In the genomic region with DNA sequence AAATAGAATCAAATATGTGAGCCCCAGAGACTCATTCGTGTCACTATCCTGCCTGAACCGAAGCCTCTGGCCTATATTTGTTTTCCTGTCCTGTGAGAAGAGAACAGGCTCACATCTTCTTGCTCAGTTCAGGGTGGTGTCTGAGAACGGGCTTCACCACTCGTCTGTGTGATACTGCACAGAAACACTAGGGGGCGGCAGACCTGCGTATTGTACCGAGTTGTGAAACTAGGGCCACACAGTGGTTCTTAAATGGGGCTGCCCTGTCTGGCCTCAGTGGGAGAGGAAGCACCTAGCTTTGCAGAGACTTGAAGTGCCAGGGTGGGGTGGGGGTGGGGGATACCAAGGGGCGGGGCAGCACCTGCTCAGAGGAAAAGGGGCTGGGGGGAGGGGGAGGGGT, we compare ENCODE assay signal across 8 mouse cellular contexts. TPM values are rescaled to one million over a fixed set of nuclear protein-coding genes. Genes with fewer than 3 reads are reported as not detected.
A peak's percentile ranks its signal among the peaks of the same experiment; 100 is the strongest.
DNase-seq lines count a peak whose midpoint lies in the region; ATAC-seq lines count a peak whose summit lies in the region.

No protein-coding gene starts in this region.

- ATAC-seq in megakaryocyte, adult 5-6 weeks (ENCODE audit: poor library complexity, severe bottlenecking), result peak; percentile 96

- DNase-seq in ZHBTc4 (ENCODE audit: low read depth, low spot score), result peak; percentile 87
- DNase-seq in cerebellum, postnatal 14 days, result peak; percentile 86 to 92
- DNase-seq in frontal cortex, postnatal 36 days (ENCODE audit: low spot score in 2 of 2), result peak; percentile 80 to 86
- peak; percentile 30 for DNase-seq in hindlimb bud, embryonic 11.5 days (ENCODE audit: extremely low spot score, low read depth, low spot score)
- DNase-seq in left cerebral cortex, adult 18-20 months (ENCODE audit: low spot score in 2 of 2), result peak; percentile 80 to 87
- DNase-seq in right cerebral cortex, postnatal 36 days (ENCODE audit: low spot score in 2 of 2), result peak; percentile 52 to 61
- DNase-seq in urinary bladder, postnatal 4 days (ENCODE audit: low spot score in 2 of 2), result peak; percentile 72 to 87

RNA-seq across cellular contexts. Expression of a gene that starts 42.5 kb away (rescaled TPM):
- total RNA-seq in left cerebral cortex, adult 18-20 months (2021), result under 1 TPM in 1 of 2 experiments, not detected in 1; 0.46 TPM
- 16.3 and 22.4 TPM in 2 replicates for total RNA-seq in megakaryocyte, adult 5-6 weeks (2015)
- total RNA-seq in megakaryocyte, adult 5-6 weeks (2017), result 19.2 and 27.0 TPM in 2 replicates

Comparison
In these comparisons a context has a peak if more than half of its experiments do, and no peak if none do; other contexts are left out.
1. Peak in every context shown above with its lines: DNase-seq and ATAC-seq.
2. DNase-seq: peak in every context shown above with its lines; median percentile 89 in cerebellum, postnatal 14 days; 87 in ZHBTc4; 84 in left cerebral cortex, adult 18-20 months; 83 in frontal cortex, postnatal 36 days; 80 in urinary bladder, postnatal 4 days; 56 in right cerebral cortex, postnatal 36 days; 30 in hindlimb bud, embryonic 11.5 days.
3. RNA of a gene that starts 42.5 kb away (total RNA-seq): 16.3 to 27.0 TPM in megakaryocyte, adult 5-6 weeks; 0.46 TPM in left cerebral cortex, adult 18-20 months; every median in the first group is over 10 times any median in the second.